Mouse (Mus musculus) neural tube, embryonic 12.5 days (tissue): ENCODE results near the gene Shq1. TPM values are rescaled to one million over a fixed set of nuclear protein-coding genes. Genes with fewer than 3 reads are reported as not detected.
A peak's percentile ranks its signal among the peaks of the same experiment; 100 is the strongest.

Experiments used
- ATAC-seq: fragments of 200-750 bp; cut with Nextera tagmentation; 2 replicates; pipeline ENCODE4 v1.8.0; 2017; ENCODE audit warnings: low read depth, mild to moderate bottlenecking, moderate TSS enrichment, moderate library complexity; ENCODE audit not compliant: low FRiP score
- H3K27ac ChIP-seq: fragments of 300-500 bp; sonication (generic); 2 replicates; pipeline ENCODE4 v1.5.1; 2016
- H3K27me3 ChIP-seq: fragments of 300-500 bp; sonication (generic); replicated peaks from 2 replicates; pipeline ENCODE4 v1.6.1; 2016; ENCODE audit warnings: mild to moderate bottlenecking
- H3K36me3 ChIP-seq: fragments of 300-500 bp; sonication (generic); 2 replicates; pipeline ENCODE4 v1.6.1; 2016; ENCODE audit warnings: mild to moderate bottlenecking
- H3K4me1 ChIP-seq: fragments of 300-500 bp; sonication (generic); 2 replicates; pipeline ENCODE4 v1.6.1; 2016
- H3K4me2 ChIP-seq: fragments of 300-500 bp; sonication (generic); replicated peaks from 2 replicates; pipeline ENCODE4 v1.6.1; 2016; ENCODE audit warnings: mild to moderate bottlenecking
- H3K4me3 ChIP-seq: fragments of 300-500 bp; sonication (generic); 2 replicates; pipeline ENCODE4 v1.5.1; 2016
- H3K9ac ChIP-seq: fragments of 300-500 bp; sonication (generic); 2 replicates; pipeline ENCODE4 v1.6.1; 2016; ENCODE audit warnings: mild to moderate bottlenecking
- H3K9me3 ChIP-seq: fragments of 300-500 bp; sonication (generic); 2 replicates; pipeline ENCODE4 v1.6.1; 2016; ENCODE audit warnings: mild to moderate bottlenecking
- WGBS: fragments of 180-500 bp; shearing (Covaris S2); methylation state at CpG from one replicate; pipeline ENCODE4 v1.1.7; 2016; 5-methylcytosine and 5-hydroxymethylcytosine counted together
- polyA plus RNA-seq: library from polyadenylated mRNA; unstranded; fragments of >200 nt; fragmentation: Nextera tagmentation; extraction: Ambion mirVana; gene quantifications from 2 replicates; pipeline ENCODE4 v1.2.1, GENCODE M21; 2016

Shq1 gene
- polyA plus RNA-seq, 1 experiment from 2014 or later: 12.8 TPM

DNA sequence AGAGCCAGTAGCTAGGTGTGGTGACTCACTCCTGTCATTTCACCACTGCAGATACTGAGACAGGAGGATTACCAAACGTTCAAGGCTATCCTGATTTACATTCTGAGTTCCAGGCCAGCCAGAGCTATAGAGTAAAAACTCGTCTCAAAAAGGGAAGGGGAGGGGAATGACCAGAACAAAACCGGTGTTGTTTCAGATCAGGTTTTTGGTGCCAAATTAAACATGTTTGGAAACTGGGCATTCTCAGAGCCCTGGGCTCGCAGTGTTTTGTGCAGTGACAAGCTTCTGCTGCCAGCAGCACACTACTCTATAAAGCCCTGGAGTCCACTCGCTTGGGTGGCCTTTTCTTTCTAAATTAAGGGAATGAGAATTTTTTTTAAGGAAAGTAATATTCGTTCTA lies 8.7 kb downstream of the Shq1 start:
- Histone ChIP-seq H3K36me3 (peaks cover 25% of the 10 kb centered on the region), H3K9ac (no peak overlapping the region)
- no peak for ATAC-seq

DNA sequence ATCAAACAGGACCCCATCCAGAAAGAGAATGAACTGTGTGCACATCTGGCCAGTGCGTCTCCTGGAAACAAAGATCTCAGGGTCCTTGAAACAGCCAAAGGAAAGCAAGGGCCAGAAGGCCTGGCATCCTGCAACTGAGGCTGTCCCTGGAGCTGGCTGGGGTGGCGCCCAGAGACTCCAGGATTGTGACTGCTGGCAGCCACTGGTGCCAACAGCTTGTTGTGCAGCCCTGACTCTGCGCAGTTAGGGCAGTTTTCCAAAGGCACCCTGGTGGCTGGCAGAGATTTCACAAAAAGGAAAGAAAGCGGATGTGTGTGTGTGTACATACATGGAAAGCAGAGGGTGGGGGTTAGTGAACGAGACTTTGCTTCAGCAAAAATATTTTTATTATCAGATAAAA lies 10.6 kb downstream of the Shq1 start:
- no peak for ATAC-seq
- Histone ChIP-seq H3K27me3 (no peaks in the 10 kb centered on the region), H3K36me3 (peaks cover 25% of the 10 kb centered on the region), H3K4me1 (no peaks in the 10 kb centered on the region), H3K4me3 (no peak overlapping the region), H3K9ac (no peak overlapping the region), H3K4me2 (no peak overlapping the region), H3K27ac (no peak overlapping the region), H3K9me3 (no peaks in the 10 kb centered on the region)
- 91% methylated on average over 5 of the region's 5 CpGs for WGBS

More for the DNA sequence above, 8.7 kb downstream of the Shq1 start:
- Histone ChIP-seq H3K9me3 (no peaks in the 10 kb centered on the region), H3K27ac (no peak overlapping the region), H3K27me3 (no peaks in the 10 kb centered on the region), H3K4me3 (no peak overlapping the region), H3K4me2 (no peak overlapping the region), H3K4me1 (no peaks in the 10 kb centered on the region)
- 78% methylated on average over 6 of the region's 6 CpGs for WGBS

DNA sequence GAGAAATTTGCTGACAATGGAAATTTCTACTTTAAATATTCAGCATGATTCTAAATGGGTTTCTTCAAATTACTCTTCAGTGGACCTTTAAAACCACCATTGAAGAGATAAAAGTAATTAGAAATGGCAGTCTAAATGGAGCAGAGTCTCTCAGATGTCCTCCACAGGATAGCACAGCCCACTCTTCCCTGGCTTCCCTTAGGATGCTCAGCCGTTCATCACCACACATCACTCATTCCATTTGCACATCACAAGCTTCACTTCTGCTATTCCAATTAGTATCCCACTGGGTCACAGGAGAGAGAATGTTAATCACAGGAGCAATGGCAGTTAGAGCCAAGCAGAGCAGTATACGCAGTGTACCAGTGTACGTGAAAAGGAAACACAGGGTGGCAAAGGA lies 18.4 kb downstream of the Shq1 start:
- no peaks in the 10 kb centered on the region for H3K9me3 ChIP-seq
- H3K4me1 ChIP-seq: no peaks in the 10 kb centered on the region
- no peak overlapping the region for H3K4me2 ChIP-seq
- no peak overlapping the region for H3K4me3 ChIP-seq
- no peak for ATAC-seq
- no peak overlapping the region for H3K9ac ChIP-seq
- no peak overlapping the region for H3K27ac ChIP-seq
- H3K27me3 ChIP-seq: no peaks in the 10 kb centered on the region
- peaks cover 5% of the 10 kb centered on the region; the same call in 1 of the 2 replicates for H3K36me3 ChIP-seq
- 48% methylated on average over 3 of the region's 3 CpGs for WGBS

DNA sequence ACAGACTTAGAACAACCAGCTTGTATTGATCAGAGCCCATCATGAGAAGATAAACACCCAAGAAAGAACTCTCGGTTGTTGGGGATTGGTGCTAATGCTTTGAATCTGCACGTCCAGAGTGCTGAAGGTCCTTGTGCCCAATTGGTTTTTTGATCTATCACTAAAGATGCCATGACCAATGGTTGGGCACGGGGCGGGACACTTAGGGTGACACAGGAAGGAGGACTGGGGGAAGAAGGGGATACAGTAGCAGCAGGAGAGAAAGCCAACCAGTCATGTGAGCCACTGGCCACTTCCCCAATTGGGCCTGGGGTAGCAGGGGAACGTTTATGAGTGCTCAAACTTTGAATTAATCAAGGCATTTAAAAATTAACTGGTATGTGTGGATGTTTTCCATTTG lies 23.8 kb downstream of the Shq1 start:
- H3K27me3 ChIP-seq: no peaks in the 10 kb centered on the region
- 82% methylated on average over 5 of the region's 5 CpGs for WGBS
- H3K4me1 ChIP-seq: no peaks in the 10 kb centered on the region
- no peak overlapping the region for H3K4me2 ChIP-seq
- no peak overlapping the region for H3K9ac ChIP-seq
- no peaks in the 10 kb centered on the region for H3K36me3 ChIP-seq
- no peaks in the 10 kb centered on the region for H3K9me3 ChIP-seq
- H3K4me3 ChIP-seq: no peak overlapping the region
- no peak for ATAC-seq
- H3K27ac ChIP-seq: no peak overlapping the region

DNA sequence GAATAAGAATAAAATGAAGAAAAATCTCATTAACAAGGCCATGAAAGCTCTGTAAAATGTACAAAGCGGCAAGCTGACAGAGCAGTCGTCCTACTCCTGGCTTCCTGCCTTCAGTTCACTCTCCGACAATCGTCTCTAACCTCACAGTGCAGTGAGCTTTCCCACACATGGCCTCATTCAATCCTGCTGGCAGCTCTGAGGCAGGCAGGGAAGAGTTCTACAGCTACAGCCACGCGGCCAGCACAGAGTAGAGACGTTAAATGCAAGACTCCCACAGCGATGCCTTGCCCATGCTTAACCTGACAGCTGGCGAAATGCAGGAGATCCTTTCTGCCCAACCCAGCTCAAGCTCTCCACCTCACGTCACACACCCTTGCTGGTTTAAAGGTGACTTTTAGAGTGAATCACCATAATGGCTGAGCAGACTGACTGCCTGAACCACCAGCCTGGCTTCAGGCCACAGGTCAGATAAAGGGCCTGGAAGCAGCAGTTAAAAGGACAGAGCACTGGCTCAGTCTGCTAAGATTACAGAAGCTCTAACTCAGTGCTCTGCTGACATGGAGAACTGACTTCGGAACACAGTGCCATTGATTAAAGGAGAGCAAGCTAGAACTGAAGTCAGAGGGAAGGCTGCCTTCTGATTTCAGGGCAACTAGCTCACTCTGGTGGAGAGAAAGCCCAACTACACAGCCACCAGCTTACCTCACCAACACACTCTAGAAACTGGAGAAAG lies 25.3 kb downstream of the Shq1 start:
- H3K9ac ChIP-seq: no peak overlapping the region

DNA sequence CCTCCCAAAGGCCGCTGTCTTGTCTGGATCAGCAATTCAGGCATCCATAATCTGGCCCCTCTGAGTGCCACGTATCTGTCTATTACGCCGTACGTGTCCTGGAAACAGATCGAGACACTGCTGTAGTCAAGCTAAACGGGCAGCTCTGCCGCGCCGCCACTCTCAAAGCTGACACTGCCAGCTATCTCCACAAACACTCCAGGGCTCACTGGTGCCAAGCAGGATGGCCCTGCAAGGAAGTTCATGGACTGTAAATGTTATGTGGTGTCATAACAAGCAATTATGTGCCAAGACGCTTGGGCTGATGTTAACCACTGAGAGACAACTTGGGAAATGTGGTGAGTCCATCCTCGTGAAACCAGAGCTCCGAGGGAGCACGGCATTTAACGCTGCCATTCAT lies 26.3 kb downstream of the Shq1 start:
- 89% methylated on average over 15 of the region's 15 CpGs for WGBS
- Histone ChIP-seq H3K36me3 (no peaks in the 10 kb centered on the region), H3K4me3 (no peak overlapping the region), H3K9ac (no peak overlapping the region), H3K27ac (no peak overlapping the region), H3K4me2 (no peak overlapping the region), H3K27me3 (no peaks in the 10 kb centered on the region), H3K9me3 (no peaks in the 10 kb centered on the region), H3K4me1 (no peaks in the 10 kb centered on the region)
- ATAC-seq: no peak

More for the DNA sequence above, 25.3 kb downstream of the Shq1 start:
- Histone ChIP-seq H3K9me3 (no peaks in the 10 kb centered on the region), H3K27me3 (no peaks in the 10 kb centered on the region), H3K4me2 (no peak overlapping the region), H3K4me1 (no peaks in the 10 kb centered on the region), H3K36me3 (no peaks in the 10 kb centered on the region), H3K4me3 (no peak overlapping the region), H3K27ac (no peak overlapping the region)
- WGBS: 75% methylated on average over 11 of the region's 11 CpGs
- ATAC-seq: peak; percentile 53; the same call in 1 of the 2 replicates

DNA sequence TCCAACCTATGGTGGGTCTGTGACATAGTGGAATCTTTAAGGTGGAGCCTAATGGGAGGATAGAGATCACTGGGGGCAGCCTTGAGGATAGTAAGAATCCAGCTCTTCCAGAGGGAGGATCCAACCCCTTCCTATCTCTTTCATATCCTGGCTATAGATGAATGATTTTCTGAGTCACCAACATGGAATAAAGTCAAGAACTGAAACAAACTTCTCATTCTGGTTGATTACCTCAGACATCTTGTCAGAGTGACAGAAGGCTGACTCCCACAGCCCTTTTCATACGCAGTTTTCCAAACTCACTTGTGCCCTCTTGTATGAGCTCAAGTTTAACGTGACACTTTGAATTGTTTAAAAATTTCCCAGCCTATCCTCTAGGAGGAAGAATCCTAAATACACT lies 28.2 kb downstream of the Shq1 start:
- no peaks in the 10 kb centered on the region for H3K9me3 ChIP-seq
- H3K27ac ChIP-seq: no peak overlapping the region
- WGBS: 89% methylated on average over 2 of the region's 2 CpGs
- no peak overlapping the region for H3K4me2 ChIP-seq
- ATAC-seq: no peak
- no peaks in the 10 kb centered on the region for H3K4me1 ChIP-seq
- no peaks in the 10 kb centered on the region for H3K36me3 ChIP-seq
- no peak overlapping the region for H3K9ac ChIP-seq
- H3K4me3 ChIP-seq: no peak overlapping the region
- H3K27me3 ChIP-seq: no peaks in the 10 kb centered on the region

DNA sequence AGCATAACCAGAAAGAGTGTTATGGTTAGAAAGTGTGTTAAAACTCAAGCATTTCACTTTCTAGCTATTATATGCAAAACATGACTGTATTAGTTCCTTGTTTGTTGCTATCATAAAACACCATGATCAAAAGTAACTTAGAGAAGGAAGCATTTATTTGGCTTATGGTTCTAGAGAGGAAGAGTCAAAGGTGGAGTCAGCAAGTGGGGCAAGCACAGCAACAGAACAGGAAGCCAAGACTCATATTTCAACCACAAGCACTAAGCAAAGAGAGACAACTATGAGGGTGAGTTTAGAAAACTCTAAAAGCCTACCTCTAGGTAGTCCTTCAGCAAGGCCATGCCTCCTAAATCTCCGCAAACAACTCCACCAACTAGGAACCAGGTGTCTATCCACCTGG lies 30.4 kb downstream of the Shq1 start:
- 94% methylated on average over 1 of the region's 1 CpGs for WGBS
- Histone ChIP-seq H3K4me3 (no peak overlapping the region), H3K4me1 (no peaks in the 10 kb centered on the region), H3K9ac (no peak overlapping the region), H3K4me2 (no peak overlapping the region), H3K36me3 (no peaks in the 10 kb centered on the region), H3K27me3 (no peaks in the 10 kb centered on the region), H3K27ac (no peak overlapping the region), H3K9me3 (no peaks in the 10 kb centered on the region)
- ATAC-seq: no peak

DNA sequence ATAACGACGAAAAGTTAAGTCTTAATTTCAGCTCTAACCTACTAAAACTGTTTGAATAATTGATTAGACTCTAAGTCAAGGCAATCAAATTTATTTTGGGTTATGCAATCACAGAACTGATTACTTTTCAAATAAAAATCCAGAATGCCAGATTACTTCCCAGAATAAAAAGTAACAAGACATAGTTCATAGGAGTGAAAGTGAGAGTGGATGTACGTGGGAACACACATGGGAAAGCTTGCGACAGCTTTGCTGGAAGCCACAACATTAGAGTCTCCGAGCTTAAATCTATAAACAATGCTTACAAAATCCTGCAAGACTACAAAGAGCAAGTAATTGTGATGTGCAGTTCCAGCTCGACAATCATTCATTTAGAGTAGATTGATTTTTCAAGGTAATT lies 41.9 kb downstream of the Shq1 start:
- no peak overlapping the region for H3K27ac ChIP-seq
- H3K27me3 ChIP-seq: no peaks in the 10 kb centered on the region
- H3K9ac ChIP-seq: no peak overlapping the region
- no peak overlapping the region for H3K4me2 ChIP-seq
- H3K9me3 ChIP-seq: no peaks in the 10 kb centered on the region
- no peak overlapping the region for H3K4me3 ChIP-seq
- no peak for ATAC-seq
- no peaks in the 10 kb centered on the region for H3K4me1 ChIP-seq
- WGBS: 84% methylated on average over 6 of the region's 6 CpGs
- H3K36me3 ChIP-seq: no peaks in the 10 kb centered on the region; the same call in 1 of the 2 replicates

DNA sequence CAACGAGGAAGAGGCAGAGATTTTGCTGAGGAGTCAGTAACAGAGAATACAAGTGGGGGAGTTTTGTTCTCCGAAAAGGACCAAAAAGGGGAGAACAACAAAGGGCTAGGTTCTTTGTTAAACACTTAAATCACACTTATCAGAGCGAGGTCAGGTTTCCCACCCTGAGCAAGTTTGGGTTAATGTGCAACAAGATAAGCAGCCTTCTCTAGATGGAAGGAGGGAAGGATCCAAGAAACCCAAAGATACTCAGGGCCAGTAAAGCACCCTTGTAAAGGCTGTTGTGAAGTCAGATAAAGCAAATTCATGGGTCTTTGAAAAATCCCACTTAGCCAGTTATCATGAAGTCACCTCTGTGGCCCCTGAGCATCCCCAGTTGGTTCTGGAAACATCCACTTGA lies 42.7 kb downstream of the Shq1 start:
- H3K27me3 ChIP-seq: no peaks in the 10 kb centered on the region
- WGBS: 66% methylated on average over 3 of the region's 3 CpGs
- no peak overlapping the region for H3K9ac ChIP-seq
- H3K4me2 ChIP-seq: no peak overlapping the region
- no peaks in the 10 kb centered on the region; the same call in 1 of the 2 replicates for H3K36me3 ChIP-seq
- H3K4me1 ChIP-seq: no peaks in the 10 kb centered on the region
- no peak for ATAC-seq
- H3K4me3 ChIP-seq: no peak overlapping the region
- H3K27ac ChIP-seq: no peak overlapping the region
- no peaks in the 10 kb centered on the region for H3K9me3 ChIP-seq

DNA sequence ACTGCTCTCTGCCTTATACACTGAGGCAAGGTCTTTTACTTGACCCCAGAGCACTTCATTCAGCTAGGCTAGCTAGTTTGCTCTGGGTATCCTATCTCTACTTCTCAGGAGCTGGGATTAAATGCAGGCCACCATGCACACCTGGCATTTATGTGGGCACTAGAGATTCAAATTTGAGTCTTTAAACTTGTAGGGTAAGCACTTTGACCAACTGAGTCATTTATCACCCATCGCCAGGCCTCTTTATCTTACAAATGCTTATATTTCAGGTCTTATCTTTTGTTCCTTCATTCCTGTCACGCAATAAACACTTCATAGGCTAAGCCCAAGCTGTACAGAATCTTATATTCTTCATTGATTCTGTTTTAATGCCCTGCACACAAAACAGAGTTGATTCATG lies 47.0 kb downstream of the Shq1 start:
- 93% methylated on average over 2 of the region's 2 CpGs for WGBS
- Histone ChIP-seq H3K27me3 (no peaks in the 10 kb centered on the region), H3K27ac (no peak overlapping the region), H3K9me3 (no peaks in the 10 kb centered on the region), H3K4me3 (no peak overlapping the region), H3K4me1 (no peaks in the 10 kb centered on the region), H3K36me3 (no peaks in the 10 kb centered on the region; the same call in 1 of the 2 replicates), H3K4me2 (no peak overlapping the region), H3K9ac (no peak overlapping the region)
- no peak for ATAC-seq

DNA sequence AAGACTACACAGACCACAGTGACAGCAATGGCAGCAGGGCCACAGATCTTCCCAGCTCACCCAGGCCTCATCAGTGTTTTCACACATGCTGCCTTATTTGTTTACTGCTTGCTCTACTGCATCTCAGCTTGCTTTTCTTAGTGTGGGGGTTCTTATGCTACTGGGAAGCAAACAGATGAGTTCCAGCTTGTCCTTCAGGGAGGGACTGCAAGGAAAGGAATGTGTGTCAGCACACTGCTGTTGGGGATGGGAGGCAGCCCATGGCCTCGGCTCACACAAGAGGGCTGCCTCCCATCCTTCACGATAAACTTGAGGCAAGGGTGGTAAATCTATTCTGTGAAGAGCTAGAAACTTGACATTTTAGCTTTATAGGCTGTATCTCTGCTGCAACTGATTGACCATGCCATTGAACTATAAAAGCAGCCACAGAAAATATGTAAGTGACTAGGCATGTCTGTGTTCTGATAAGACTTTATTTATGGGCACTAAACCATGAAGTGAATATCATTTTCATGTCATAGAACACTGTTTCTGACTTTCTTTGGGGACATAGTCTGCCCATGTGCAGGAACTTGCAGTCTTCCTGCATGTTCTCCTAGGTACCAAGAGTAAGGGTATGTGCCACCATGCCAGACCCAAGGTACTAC lies 48.0 kb downstream of the Shq1 start:
- 76% methylated on average over 2 of the region's 2 CpGs for WGBS
- ATAC-seq: no peak

DNA sequence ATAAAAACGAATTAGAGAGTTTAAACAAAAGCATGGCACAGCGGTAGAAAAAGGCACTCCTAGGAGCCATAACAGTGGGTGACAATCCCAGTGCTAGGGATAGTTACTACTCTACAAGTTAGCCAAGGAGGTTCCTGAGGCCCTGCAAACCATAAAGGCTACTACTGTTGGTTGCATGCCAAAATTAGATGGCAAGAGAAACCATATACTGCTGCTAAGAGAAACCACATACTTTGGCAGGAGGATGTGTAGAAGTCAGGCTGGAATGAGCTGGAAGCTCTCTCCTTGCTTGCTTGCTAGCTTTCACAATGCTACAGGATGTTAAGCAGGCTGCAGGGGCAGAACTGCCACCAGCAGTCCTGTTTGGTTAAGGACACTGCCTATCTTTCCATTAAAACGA lies 50.5 kb downstream of the Shq1 start:
- H3K4me2 ChIP-seq: no peak overlapping the region
- WGBS: 76% methylated on average over 3 of the region's 3 CpGs
- H3K4me3 ChIP-seq: no peak overlapping the region
- no peak overlapping the region for H3K9ac ChIP-seq
- H3K27me3 ChIP-seq: no peaks in the 10 kb centered on the region
- no peaks in the 10 kb centered on the region for H3K4me1 ChIP-seq
- H3K27ac ChIP-seq: no peak overlapping the region
- H3K36me3 ChIP-seq: no peaks in the 10 kb centered on the region
- H3K9me3 ChIP-seq: no peaks in the 10 kb centered on the region
- ATAC-seq: no peak

More for the DNA sequence above, 48.0 kb downstream of the Shq1 start:
- no peaks in the 10 kb centered on the region for H3K9me3 ChIP-seq
- H3K4me3 ChIP-seq: no peak overlapping the region
- H3K36me3 ChIP-seq: no peaks in the 10 kb centered on the region; the same call in 1 of the 2 replicates
- no peaks in the 10 kb centered on the region for H3K27me3 ChIP-seq
- H3K9ac ChIP-seq: no peak overlapping the region
- H3K4me2 ChIP-seq: no peak overlapping the region
- H3K27ac ChIP-seq: no peak overlapping the region
- no peaks in the 10 kb centered on the region for H3K4me1 ChIP-seq
